Mouse (Mus musculus) heart, embryonic 10.5 days (tissue): Measurements from ENCODE around the gene Lypd3. TPM values are rescaled to one million over a fixed set of nuclear protein-coding genes. Genes with fewer than 3 reads are reported as not detected.

Source experiments
- DNase-seq: peaks from one replicate; pipeline ENCODE4 v3.0.0-alpha.2; 2017; ENCODE audit warnings: low spot score
- H3K27ac ChIP-seq: fragments of 300-500 bp; sonication (generic); 2 replicates; pipeline ENCODE4 v1.5.1; 2016; ENCODE audit warnings: mild to moderate bottlenecking
- H3K27me3 ChIP-seq: fragments of 300-500 bp; sonication (generic); 2 replicates; pipeline ENCODE4 v1.6.1; 2016; ENCODE audit warnings: mild to moderate bottlenecking; ENCODE audit not compliant: poor library complexity, insufficient read depth, severe bottlenecking
- H3K36me3 ChIP-seq: fragments of 300-500 bp; sonication (generic); 2 replicates; pipeline ENCODE4 v1.6.1; 2016; ENCODE audit warnings: mild to moderate bottlenecking, moderate library complexity
- H3K4me1 ChIP-seq: fragments of 300-500 bp; sonication (generic); 2 replicates; pipeline ENCODE4 v1.6.1; 2016; ENCODE audit warnings: mild to moderate bottlenecking
- H3K4me3 ChIP-seq: fragments of 300-500 bp; sonication (generic); 2 replicates; pipeline ENCODE4 v1.5.1; 2016; ENCODE audit warnings: mild to moderate bottlenecking, moderate library complexity
- H3K9me3 ChIP-seq: fragments of 300-500 bp; sonication (generic); 2 replicates; pipeline ENCODE4 v1.6.1; 2016; ENCODE audit warnings: mild to moderate bottlenecking, moderate library complexity
- WGBS: fragments of 180-500 bp; shearing (Covaris S2); methylation state at CpG from one replicate; pipeline ENCODE4 v1.1.7; 2016; 5-methylcytosine and 5-hydroxymethylcytosine counted together
- polyA plus RNA-seq: library from polyadenylated mRNA; unstranded; fragments of >200 nt; fragmentation: Nextera tagmentation; extraction: Ambion mirVana; gene quantifications from 2 replicates; pipeline ENCODE4 v1.2.1, GENCODE M21; 2016

Gene Lypd3
- polyA plus RNA-seq, 1 experiment from 2014 or later = 0.18 TPM

GRCm38 (mm10) chr7:24619671-24620397 is 16.5 kb upstream of the Lypd3 start:
- no peaks in the 10 kb centered on the region for H3K36me3 ChIP-seq
- no peak overlapping the region for H3K4me3 ChIP-seq
- 44% methylated on average over 13 of the region's 13 CpGs for WGBS
- H3K27me3 ChIP-seq = peaks cover 32% of the 10 kb centered on the region
- no peak overlapping the region for H3K27ac ChIP-seq
- peaks cover 5% of the 10 kb centered on the region; the same call in 1 of the 2 replicates for H3K9me3 ChIP-seq
- no peak for DNase-seq
- no peaks in the 10 kb centered on the region for H3K4me1 ChIP-seq

- 79% methylated on average over 3 of the region's 3 CpGs for whole genome bisulfite sequencing
Measured at GRCm38 (mm10) chr7:24621193-24621592, 15.2 kb upstream of the Lypd3 start.

GRCm38 (mm10) chr7:24622967-24623366 is 13.4 kb upstream of the Lypd3 start:
- H3K36me3 ChIP-seq = no peaks in the 10 kb centered on the region

More at GRCm38 (mm10) chr7:24621193-24621592, 15.2 kb upstream of the Lypd3 start:
- no peak overlapping the region for H3K4me3 ChIP-seq
- H3K9me3 ChIP-seq = peaks cover 5% of the 10 kb centered on the region; the same call in 1 of the 2 replicates
- peaks cover 39% of the 10 kb centered on the region for H3K27me3 ChIP-seq
- H3K4me1 ChIP-seq = no peaks in the 10 kb centered on the region
- no peak for DNase-seq
- H3K27ac ChIP-seq = no peak overlapping the region
- no peaks in the 10 kb centered on the region for H3K36me3 ChIP-seq

GRCm38 (mm10) chr7:24628685-24629610 is 7.4 kb upstream of the Lypd3 start:
- peak; percentile 93 for DNase-seq
- H3K9me3 ChIP-seq = no peaks in the 10 kb centered on the region

More at GRCm38 (mm10) chr7:24622967-24623366, 13.4 kb upstream of the Lypd3 start:
- H3K9me3 ChIP-seq = peaks cover 5% of the 10 kb centered on the region; the same call in 1 of the 2 replicates
- WGBS = 80% methylated on average over 6 of the region's 6 CpGs
- DNase-seq = no peak
- H3K27me3 ChIP-seq = peaks cover 44% of the 10 kb centered on the region
- 0 out of 2 replicates have a peak, but pooled peaks cover 4% of the 10 kb centered on the region for H3K4me1 ChIP-seq
- no peak overlapping the region for H3K27ac ChIP-seq
- H3K4me3 ChIP-seq = no peak overlapping the region

GRCm38 (mm10) chr7:24629672-24630071 is 6.7 kb upstream of the Lypd3 start:
- 77% methylated on average over 4 of the region's 4 CpGs for WGBS

More at GRCm38 (mm10) chr7:24628685-24629610, 7.4 kb upstream of the Lypd3 start:
- Histone ChIP-seq H3K27ac (peak overlapping the region; percentile 56), H3K4me3 (peak overlapping the region; percentile 54), H3K27me3 (peaks cover 29% of the 10 kb centered on the region), H3K4me1 (peaks cover 7% of the 10 kb centered on the region; the same call in 1 of the 2 replicates), H3K36me3 (no peaks in the 10 kb centered on the region)
- WGBS = 12% methylated on average over 33 of the region's 33 CpGs

GRCm38 (mm10) chr7:24630116-24630880 is 6.1 kb upstream of the Lypd3 start:
- no peak for DNase-seq
- WGBS = 71% methylated on average over 10 of the region's 10 CpGs
- H3K27ac ChIP-seq = no peak overlapping the region

More at GRCm38 (mm10) chr7:24629672-24630071, 6.7 kb upstream of the Lypd3 start:
- Histone ChIP-seq H3K27me3 (peaks cover 29% of the 10 kb centered on the region), H3K36me3 (no peaks in the 10 kb centered on the region), H3K4me1 (peaks cover 7% of the 10 kb centered on the region; the same call in 1 of the 2 replicates), H3K9me3 (no peaks in the 10 kb centered on the region), H3K27ac (no peak overlapping the region), H3K4me3 (no peak overlapping the region)
- DNase-seq = no peak

GRCm38 (mm10) chr7:24637046-24637445 is 696 bp downstream of the Lypd3 start:
- Histone ChIP-seq H3K4me1 (peaks cover 14% of the 10 kb centered on the region), H3K27ac (no peak overlapping the region), H3K27me3 (peaks cover 77% of the 10 kb centered on the region), H3K4me3 (peak overlapping the region; percentile 13), H3K36me3 (no peaks in the 10 kb centered on the region), H3K9me3 (no peaks in the 10 kb centered on the region)
- WGBS = 2% methylated on average over 18 of the region's 18 CpGs
- DNase-seq = no peak

More at GRCm38 (mm10) chr7:24630116-24630880, 6.1 kb upstream of the Lypd3 start:
- peaks cover 34% of the 10 kb centered on the region for H3K27me3 ChIP-seq
- H3K4me1 ChIP-seq = peaks cover 7% of the 10 kb centered on the region; the same call in 1 of the 2 replicates
- H3K36me3 ChIP-seq = no peaks in the 10 kb centered on the region
- H3K9me3 ChIP-seq = no peaks in the 10 kb centered on the region
- H3K4me3 ChIP-seq = no peak overlapping the region

- Histone ChIP-seq H3K36me3 (no peaks in the 10 kb centered on the region), H3K27me3 (peaks cover 77% of the 10 kb centered on the region), H3K4me3 (peak overlapping the region; percentile 55), H3K9me3 (no peaks in the 10 kb centered on the region), H3K27ac (no peak overlapping the region), H3K4me1 (peaks cover 14% of the 10 kb centered on the region)
- WGBS = 4% methylated on average over 35 of the region's 35 CpGs
- no peak for DNase-seq
Measured at GRCm38 (mm10) chr7:24638026-24638856, 1.9 kb downstream of the Lypd3 start.

- WGBS = 67% methylated on average over 13 of the region's 13 CpGs
- H3K4me1 ChIP-seq = peaks cover 14% of the 10 kb centered on the region
Measured at GRCm38 (mm10) chr7:24640450-24640849, 4.1 kb downstream of the Lypd3 start.

GRCm38 (mm10) chr7:24642491-24642890 is 6.1 kb downstream of the Lypd3 start:
- peaks cover 6% of the 10 kb centered on the region for H3K4me1 ChIP-seq
- no peaks in the 10 kb centered on the region for H3K9me3 ChIP-seq
- 9% methylated on average over 9 of the region's 9 CpGs for WGBS
- H3K36me3 ChIP-seq = no peaks in the 10 kb centered on the region
- H3K27me3 ChIP-seq = peaks cover 51% of the 10 kb centered on the region
- H3K4me3 ChIP-seq = no peak overlapping the region
- no peak overlapping the region for H3K27ac ChIP-seq
- DNase-seq = no peak

More at GRCm38 (mm10) chr7:24640450-24640849, 4.1 kb downstream of the Lypd3 start:
- Histone ChIP-seq H3K27me3 (peaks cover 65% of the 10 kb centered on the region), H3K27ac (no peak overlapping the region), H3K9me3 (no peaks in the 10 kb centered on the region), H3K36me3 (no peaks in the 10 kb centered on the region), H3K4me3 (no peak overlapping the region)
- no peak for DNase-seq

GRCm38 (mm10) chr7:24644492-24644891 is 8.1 kb downstream of the Lypd3 start:
- Histone ChIP-seq H3K4me3 (no peak overlapping the region), H3K27ac (no peak overlapping the region), H3K4me1 (no peaks in the 10 kb centered on the region), H3K36me3 (no peaks in the 10 kb centered on the region), H3K9me3 (no peaks in the 10 kb centered on the region), H3K27me3 (peaks cover 31% of the 10 kb centered on the region)
- WGBS = 80% methylated on average over 6 of the region's 6 CpGs
- DNase-seq = no peak
